Mouse (Mus musculus): ENCODE measurements around the gene Tmem266.

Gene Tmem266

GRCm38 (mm10) chr9:55326515-55327233, at the start of gene Tmem266, which contains the start of gene Nrg4:
Gene Tmem266, plus strand, starts transcription at chr9:55326913.
Gene Nrg4, minus strand, starts transcription at chr9:55326844.
- peak; percentile 38 for DNase-seq (ENCODE audit: low read depth, low spot score)

- DNase-seq (ENCODE audit: low read depth, low spot score) = peak; percentile 42
Measured at GRCm38 (mm10) chr9:55277562-55277961, 49.2 kb upstream of the Tmem266 start.

GRCm38 (mm10) chr9:55279114-55279825, 47.4 kb upstream of the Tmem266 start:
- DNase-seq (ENCODE audit: low read depth, low spot score) = no peak

- peak; percentile 21 for DNase-seq (ENCODE audit: low read depth, low spot score)
Measured at GRCm38 (mm10) chr9:55283516-55283915, 43.2 kb upstream of the Tmem266 start.

- no peak for DNase-seq (ENCODE audit: low read depth, low spot score)
Measured at GRCm38 (mm10) chr9:55285197-55285596, 41.5 kb upstream of the Tmem266 start.

- no peak for DNase-seq (ENCODE audit: low read depth, low spot score)
Measured at GRCm38 (mm10) chr9:55289475-55290198, 37.1 kb upstream of the Tmem266 start.

GRCm38 (mm10) chr9:55291966-55292365, 34.7 kb upstream of the Tmem266 start:
- DNase-seq (ENCODE audit: low read depth, low spot score) = no peak

- DNase-seq (ENCODE audit: low read depth, low spot score) = no peak
Measured at GRCm38 (mm10) chr9:55296221-55296620, 30.5 kb upstream of the Tmem266 start.

- DNase-seq (ENCODE audit: low read depth, low spot score) = no peak
Measured at GRCm38 (mm10) chr9:55307066-55307465, 19.6 kb upstream of the Tmem266 start.

- DNase-seq (ENCODE audit: low read depth, low spot score) = no peak
Measured at GRCm38 (mm10) chr9:55307557-55307956, 19.2 kb upstream of the Tmem266 start.

- DNase-seq (ENCODE audit: low read depth, low spot score) = no peak
Measured at GRCm38 (mm10) chr9:55308455-55308854, 18.3 kb upstream of the Tmem266 start.

- peak; percentile 57 for DNase-seq (ENCODE audit: low read depth, low spot score)
Measured at GRCm38 (mm10) chr9:55311560-55311959, 15.2 kb upstream of the Tmem266 start.

- DNase-seq (ENCODE audit: low read depth, low spot score) = no peak
Measured at GRCm38 (mm10) chr9:55313619-55314261, 13.0 kb upstream of the Tmem266 start.

- DNase-seq (ENCODE audit: low read depth, low spot score) = no peak
Measured at GRCm38 (mm10) chr9:55322641-55323040, 4.1 kb upstream of the Tmem266 start.

GRCm38 (mm10) chr9:55324085-55324484, 2.6 kb upstream of the Tmem266 start:
- no peak for DNase-seq (ENCODE audit: low read depth, low spot score)

GRCm38 (mm10) chr9:55324516-55324915, 2.2 kb upstream of the Tmem266 start:
- no peak for DNase-seq (ENCODE audit: low read depth, low spot score)

GRCm38 (mm10) chr9:55325061-55325460, 1.7 kb upstream of the Tmem266 start:
- DNase-seq (ENCODE audit: low read depth, low spot score) = no peak

GRCm38 (mm10) chr9:55325564-55326514, 874 bp upstream of the Tmem266 start:
- no peak for DNase-seq (ENCODE audit: low read depth, low spot score)

GRCm38 (mm10) chr9:55327234-55327615, 512 bp downstream of the Tmem266 start:
- no peak for DNase-seq (ENCODE audit: low read depth, low spot score)

- no peak for DNase-seq (ENCODE audit: low read depth, low spot score)
Measured at GRCm38 (mm10) chr9:55328151-55328918, 1.6 kb downstream of the Tmem266 start.

Data from skeletal muscle tissue, adult 2 months (tissue).